Mouse (Mus musculus) midbrain, embryonic 16.5 days (tissue): ENCODE measurements around the gene Zfp296. TPM values are rescaled to one million over a fixed set of nuclear protein-coding genes. Genes with fewer than 3 reads are reported as not detected.

ENCODE experiments used
- ATAC-seq: fragments of 200-750 bp; cut with Nextera tagmentation; 2 replicates; pipeline ENCODE4 v1.8.0; 2017; ENCODE audit warnings: moderate TSS enrichment
- H3K27ac ChIP-seq: fragments of 300-500 bp; sonication (generic); 2 replicates; pipeline ENCODE4 v1.5.1; 2014; ENCODE audit warnings: mild to moderate bottlenecking, low read length, mixed read lengths
- H3K27me3 ChIP-seq: fragments of 300-500 bp; sonication (generic); 2 replicates; pipeline ENCODE4 v1.6.1; 2014; ENCODE audit warnings: low read depth, low read length, mixed read lengths; ENCODE audit not compliant: control insufficient read depth, insufficient read depth
- H3K36me3 ChIP-seq: fragments of 300-500 bp; sonication (generic); 2 replicates; pipeline ENCODE4 v1.6.1; 2014; ENCODE audit warnings: mild to moderate bottlenecking, low read length, moderate library complexity, mixed read lengths; ENCODE audit not compliant: control insufficient read depth, insufficient read depth
- H3K4me1 ChIP-seq: fragments of 300-500 bp; sonication (generic); 2 replicates; pipeline ENCODE4 v1.6.1; 2014; ENCODE audit warnings: mild to moderate bottlenecking, low read length, mixed read lengths; ENCODE audit not compliant: control insufficient read depth, insufficient read depth
- H3K4me2 ChIP-seq: fragments of 300-500 bp; sonication (generic); 2 replicates; pipeline ENCODE4 v1.6.1; 2014; ENCODE audit warnings: mild to moderate bottlenecking, low read length, mixed read lengths
- H3K4me3 ChIP-seq: fragments of 300-500 bp; sonication (generic); 2 replicates; pipeline ENCODE4 v1.5.1; 2014; ENCODE audit warnings: low read depth, mild to moderate bottlenecking, low read length, moderate library complexity, mixed read lengths
- H3K9ac ChIP-seq: fragments of 300-500 bp; sonication (generic); 2 replicates; pipeline ENCODE4 v1.6.1; 2014; ENCODE audit warnings: low read depth, low read length, mixed read lengths
- H3K9me3 ChIP-seq: fragments of 300-500 bp; sonication (generic); replicated peaks from 2 replicates; pipeline ENCODE4 v1.6.1; 2014; ENCODE audit warnings: mild to moderate bottlenecking, low read length, mixed read lengths; ENCODE audit not compliant: control insufficient read depth, poor library complexity, severe bottlenecking
- WGBS: fragments of 180-500 bp; shearing (Covaris S2); extraction: QIAGEN DNeasy Blood & Tissue Kit; methylation state at CpG from one replicate; pipeline ENCODE4 v1.1.7; 2014; 5-methylcytosine and 5-hydroxymethylcytosine counted together
- polyA plus RNA-seq: library from polyadenylated mRNA; unstranded; fragments of >200 nt; fragmentation: Nextera tagmentation; extraction: Ambion mirVana; gene quantifications from 2 replicates; pipeline ENCODE4 v1.2.1, GENCODE M21; 2015

Zfp296 gene
- 0.11 and 0.14 TPM in 2 replicates for polyA plus RNA-seq

DNA sequence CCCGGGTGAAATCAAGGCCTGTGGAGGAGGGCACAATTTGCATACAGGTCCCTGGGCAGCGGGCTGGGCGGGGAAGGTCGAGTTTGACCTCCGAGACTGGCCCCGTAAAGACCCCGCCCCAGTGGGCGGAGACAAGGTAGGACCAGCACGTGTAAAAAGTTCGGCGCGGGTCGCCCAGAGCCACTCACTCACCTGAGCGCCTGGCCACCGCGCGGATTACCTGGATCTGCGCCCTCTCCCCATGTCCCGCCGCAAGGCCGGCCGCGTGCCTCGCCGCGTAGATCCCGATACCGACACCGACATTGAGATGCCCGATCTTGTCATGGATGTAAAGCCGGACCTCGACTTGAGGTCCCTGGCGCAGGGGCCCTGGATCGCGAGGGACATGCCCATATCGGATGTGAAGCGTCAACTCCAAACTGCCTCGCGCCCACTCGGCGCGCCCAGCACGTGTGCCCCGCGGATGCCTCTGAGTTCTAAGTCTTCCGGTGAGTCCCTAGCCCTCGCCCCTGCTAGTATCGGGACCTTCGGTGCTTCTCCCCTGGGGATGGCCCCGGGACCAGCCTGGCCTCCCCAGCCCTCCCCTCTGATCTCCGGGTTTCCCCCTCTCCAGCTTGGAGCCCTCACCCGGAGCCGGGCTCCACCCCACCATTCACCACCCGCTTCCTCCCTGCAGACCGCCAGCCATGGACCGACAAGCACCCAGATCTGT is at the start of gene Zfp296, which contains the start of gene Gemin7:
Gene Zfp296, plus strand, starts transcription at position 147 of the 712 bp plus-strand sequence.
Gene Gemin7, minus strand, starts transcription at position 455 of the 712 bp plus-strand sequence.
- peaks cover 42% of the 10 kb centered on the region for H3K27me3 ChIP-seq
- under 1% methylated on average over 54 of the region's 56 CpGs for WGBS

DNA sequence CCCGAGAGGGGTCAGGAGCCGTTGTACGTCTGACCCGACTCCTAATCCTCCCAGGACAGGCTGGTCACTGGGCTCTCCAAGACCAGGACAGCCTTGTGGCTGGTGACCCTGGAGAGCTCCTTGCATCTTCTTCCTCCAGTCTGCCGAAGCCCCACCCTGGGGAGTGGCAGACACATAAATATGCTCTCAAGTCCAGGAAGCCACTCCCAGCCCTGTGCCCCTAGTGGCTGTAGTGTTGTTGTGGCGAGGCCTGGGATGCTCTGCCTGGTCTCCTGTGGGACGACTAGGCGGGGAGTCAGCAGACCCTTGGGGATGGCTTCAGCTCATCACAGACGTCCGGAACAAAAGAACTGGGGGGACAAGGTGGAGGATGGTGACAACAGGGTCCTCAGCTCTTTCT is 46.0 kb upstream of the Zfp296 start:
- Histone ChIP-seq H3K9me3 (no peaks in the 10 kb centered on the region), H3K27me3 (no peaks in the 10 kb centered on the region), H3K4me3 (no peak overlapping the region), H3K4me1 (no peaks in the 10 kb centered on the region), H3K4me2 (no peak overlapping the region), H3K27ac (no peak overlapping the region), H3K36me3 (peaks cover 32% of the 10 kb centered on the region), H3K9ac (no peak overlapping the region)
- 74% methylated on average over 10 of the region's 10 CpGs for WGBS
- ATAC-seq = no peak

More for the DNA sequence above, at the start of gene Zfp296, which contains the start of gene Gemin7:
- Histone ChIP-seq H3K36me3 (peaks cover 15% of the 10 kb centered on the region), H3K27ac (no peak within 1 kb of the TSS), H3K9ac (peak within 1 kb of the TSS; percentile 55), H3K4me2 (peak within 1 kb of the TSS; percentile 63), H3K4me3 (peak within 1 kb of the TSS; percentile 34), H3K9me3 (no peaks in the 10 kb centered on the region), H3K4me1 (peaks cover 13% of the 10 kb centered on the region)
- ATAC-seq = no peak

DNA sequence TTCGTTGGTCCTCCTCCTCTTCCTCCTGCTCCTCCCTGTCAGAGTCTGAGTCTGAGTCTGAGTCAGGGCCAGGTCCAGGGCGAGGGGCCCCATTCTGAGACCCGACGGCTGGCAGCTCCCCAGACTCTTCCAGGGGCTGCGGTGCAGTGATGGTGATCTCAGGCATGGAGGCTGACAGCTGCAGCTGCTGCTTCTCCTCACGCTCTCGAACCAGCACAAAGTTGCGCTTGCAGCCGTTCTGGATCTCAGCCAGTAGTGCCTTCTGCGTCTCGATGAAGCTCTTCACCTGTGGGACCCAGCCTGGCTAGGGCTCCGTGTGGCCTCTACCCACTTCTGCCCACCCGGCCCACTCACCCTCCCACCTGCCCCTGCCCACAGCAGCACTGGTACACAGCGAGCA is 44.8 kb upstream of the Zfp296 start:
- WGBS = 90% methylated on average over 14 of the region's 14 CpGs
- Histone ChIP-seq H3K9me3 (no peaks in the 10 kb centered on the region), H3K36me3 (peaks cover 32% of the 10 kb centered on the region), H3K4me2 (no peak overlapping the region), H3K27me3 (no peaks in the 10 kb centered on the region), H3K9ac (no peak overlapping the region), H3K4me1 (no peaks in the 10 kb centered on the region), H3K27ac (no peak overlapping the region), H3K4me3 (no peak overlapping the region)
- no peak for ATAC-seq

DNA sequence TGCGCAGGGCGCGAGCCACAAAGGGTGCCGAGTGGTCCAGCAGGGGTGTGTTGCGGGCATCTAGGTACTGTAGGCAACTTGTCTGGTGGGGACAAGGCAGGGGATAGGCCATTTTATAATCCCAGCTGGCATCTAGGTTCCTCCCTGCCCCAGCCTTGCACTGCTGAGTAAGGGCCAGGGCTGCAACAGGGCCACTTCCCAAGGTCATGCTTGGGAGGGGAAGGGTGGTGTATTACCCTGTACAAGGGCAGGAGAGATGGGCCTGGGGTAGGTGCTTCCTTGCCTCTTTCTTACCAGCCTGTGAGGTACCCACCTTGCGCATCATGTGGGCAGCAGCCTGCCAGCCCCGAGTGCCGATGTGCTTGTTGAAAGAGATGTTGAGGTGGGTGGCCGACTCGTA is 42.4 kb upstream of the Zfp296 start:
- peaks cover 32% of the 10 kb centered on the region for H3K36me3 ChIP-seq
- no peak for ATAC-seq

DNA sequence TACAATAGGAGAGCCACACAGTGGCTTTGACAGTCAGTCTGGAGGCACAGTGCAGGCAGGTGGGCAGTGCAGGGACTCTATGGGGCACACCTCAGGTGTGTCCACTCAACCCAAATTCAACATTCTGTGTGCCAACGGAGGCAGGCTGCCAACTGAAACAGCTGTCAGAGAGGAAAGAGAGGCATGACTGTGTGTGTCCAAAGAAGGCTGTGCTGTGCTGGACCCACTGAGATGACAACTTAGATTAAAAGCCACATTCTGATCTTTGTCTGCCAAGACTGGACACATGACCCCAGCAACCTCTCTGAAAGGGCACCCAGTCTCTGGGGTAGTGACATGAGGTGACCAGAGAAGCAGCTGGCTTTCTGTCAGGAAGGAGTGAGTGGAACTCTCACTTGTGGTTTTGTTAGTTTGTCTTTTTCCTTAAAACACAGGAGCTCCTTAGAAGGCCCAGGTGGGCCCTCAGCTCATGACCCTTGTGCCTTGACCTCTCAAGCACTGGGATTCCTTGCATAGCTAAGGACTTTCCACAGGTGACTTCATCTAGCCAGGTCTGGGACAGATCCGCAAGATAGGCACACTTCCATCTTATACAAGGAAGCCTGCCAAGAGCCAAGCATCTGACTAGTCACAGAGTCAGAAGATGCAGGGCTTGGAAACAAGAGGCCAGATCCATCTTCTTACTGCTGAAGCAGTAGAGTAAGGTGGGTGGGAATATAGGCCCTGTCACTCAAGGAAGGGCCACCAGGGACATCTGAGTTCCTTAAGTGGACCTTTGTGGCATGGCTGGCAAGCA is 36.1 kb upstream of the Zfp296 start:
- Histone ChIP-seq H3K4me1 (peaks cover 10% of the 10 kb centered on the region), H3K36me3 (no peaks in the 10 kb centered on the region), H3K4me2 (no peak overlapping the region), H3K27me3 (no peaks in the 10 kb centered on the region), H3K4me3 (no peak overlapping the region), H3K9ac (no peak overlapping the region), H3K9me3 (no peaks in the 10 kb centered on the region), H3K27ac (no peak overlapping the region)
- WGBS = 91% methylated on average over 2 of the region's 2 CpGs
- no peak for ATAC-seq

More for the DNA sequence above, 42.4 kb upstream of the Zfp296 start:
- no peaks in the 10 kb centered on the region for H3K4me1 ChIP-seq
- no peak overlapping the region for H3K27ac ChIP-seq
- H3K9me3 ChIP-seq = no peaks in the 10 kb centered on the region
- no peak overlapping the region for H3K4me3 ChIP-seq
- no peak overlapping the region for H3K4me2 ChIP-seq
- no peaks in the 10 kb centered on the region for H3K27me3 ChIP-seq
- WGBS = 95% methylated on average over 10 of the region's 10 CpGs
- H3K9ac ChIP-seq = no peak overlapping the region

DNA sequence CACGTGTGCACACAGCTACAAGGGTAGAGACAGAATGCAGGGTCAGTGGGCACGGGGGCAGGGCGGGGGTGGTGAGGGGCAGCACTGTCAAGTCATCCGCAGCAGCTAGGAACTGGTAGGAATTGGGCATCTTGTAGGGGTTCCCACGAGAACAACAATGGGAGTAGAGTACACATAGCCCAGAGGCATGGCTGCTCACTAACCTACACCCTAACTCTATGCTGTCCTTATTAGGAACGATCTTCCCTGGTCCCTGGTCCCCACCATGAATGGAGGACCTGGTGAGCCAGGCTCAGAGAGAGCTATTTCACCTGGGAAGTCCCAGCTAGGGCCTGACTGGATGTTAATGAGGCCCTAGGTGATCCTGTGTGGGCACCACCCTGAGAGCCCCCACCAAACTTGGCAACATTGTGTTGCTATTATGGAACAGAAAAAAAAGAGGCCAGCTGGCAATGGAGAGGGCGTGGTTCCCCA is 35.4 kb upstream of the Zfp296 start:
- peaks cover 10% of the 10 kb centered on the region for H3K4me1 ChIP-seq
- no peak overlapping the region for H3K4me2 ChIP-seq
- ATAC-seq = peak; percentile 30; the same call in 1 of the 2 replicates
- no peak overlapping the region; the same call in 1 of the 2 replicates for H3K9ac ChIP-seq
- no peak overlapping the region for H3K27ac ChIP-seq
- no peaks in the 10 kb centered on the region for H3K36me3 ChIP-seq
- H3K4me3 ChIP-seq = no peak overlapping the region
- no peaks in the 10 kb centered on the region for H3K9me3 ChIP-seq
- no peaks in the 10 kb centered on the region for H3K27me3 ChIP-seq
- 73% methylated on average over 7 of the region's 7 CpGs for WGBS

DNA sequence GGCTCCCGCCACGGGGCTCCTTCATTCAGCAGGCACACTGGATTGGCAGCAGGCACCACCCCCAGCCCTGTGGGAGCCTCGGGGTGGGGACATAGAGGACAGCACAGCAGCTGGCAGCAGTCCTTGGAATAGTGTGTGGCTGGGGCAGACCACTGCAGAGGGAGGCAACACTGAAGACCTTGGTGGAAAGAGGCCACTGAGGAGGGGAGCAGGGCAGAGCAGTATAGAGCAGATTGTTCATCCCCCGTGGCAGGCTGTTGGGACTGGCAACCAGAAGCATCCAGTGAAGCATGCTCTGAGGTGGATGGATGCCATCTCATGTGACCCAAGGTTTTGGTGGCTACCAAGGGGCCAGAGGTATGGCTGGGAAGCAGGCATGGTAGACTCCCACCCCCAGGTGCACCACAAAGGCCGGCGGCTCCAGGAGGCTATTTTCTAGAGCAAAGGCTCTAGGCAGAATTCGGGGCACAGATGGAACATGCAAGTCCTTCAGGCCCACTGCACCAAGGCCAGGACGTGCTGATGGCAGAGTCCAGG is 34.9 kb upstream of the Zfp296 start:
- H3K9me3 ChIP-seq = no peaks in the 10 kb centered on the region
- H3K4me2 ChIP-seq = no peak overlapping the region
- no peaks in the 10 kb centered on the region for H3K27me3 ChIP-seq
- H3K9ac ChIP-seq = no peak overlapping the region; the same call in 1 of the 2 replicates
- H3K4me1 ChIP-seq = peaks cover 10% of the 10 kb centered on the region
- WGBS = 56% methylated on average over 8 of the region's 8 CpGs
- H3K36me3 ChIP-seq = no peaks in the 10 kb centered on the region
- ATAC-seq = peak; percentile 66
- no peak overlapping the region for H3K27ac ChIP-seq
- H3K4me3 ChIP-seq = no peak overlapping the region

DNA sequence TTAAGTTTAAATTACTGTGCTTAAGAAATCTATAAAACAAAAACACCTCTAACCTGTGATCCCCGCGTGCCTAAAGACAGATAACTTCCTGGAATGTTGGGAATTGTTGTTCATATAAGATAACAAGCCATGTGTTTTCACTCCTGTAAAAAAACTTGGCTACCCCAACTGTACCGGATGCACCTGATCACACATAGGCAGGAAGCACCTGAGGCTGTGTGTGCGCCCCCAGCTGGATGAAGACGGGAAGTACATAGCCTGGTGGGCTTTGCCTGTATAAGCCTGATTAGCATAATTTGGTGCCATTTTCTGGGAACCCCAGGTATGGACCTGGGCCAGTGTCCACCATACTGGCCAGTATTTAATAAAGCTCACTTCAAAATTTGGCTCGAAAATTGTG is 33.5 kb upstream of the Zfp296 start:
- no peak overlapping the region for H3K27ac ChIP-seq
- ATAC-seq = no peak
- H3K9ac ChIP-seq = no peak overlapping the region
- no peak overlapping the region for H3K4me2 ChIP-seq
- peaks cover 10% of the 10 kb centered on the region for H3K4me1 ChIP-seq
- no peaks in the 10 kb centered on the region for H3K9me3 ChIP-seq
- no peaks in the 10 kb centered on the region for H3K27me3 ChIP-seq
- no peak overlapping the region for H3K4me3 ChIP-seq
- 59% methylated on average over 6 of the region's 6 CpGs for WGBS
- no peaks in the 10 kb centered on the region for H3K36me3 ChIP-seq
